Mouse (Mus musculus) sigmoid colon, adult 10 weeks (tissue): ENCODE results near the gene Akr1c21. TPM values are rescaled to one million over a fixed set of nuclear protein-coding genes. Genes with fewer than 3 reads are reported as not detected.

ENCODE experiments used
- polyA plus RNA-seq: library from polyadenylated mRNA; stranded (reverse); fragments of 350-450 nt; fragmentation: Illumina TruSeq; extraction: RNeasy Lipid Tissue Mini Kit (QIAGEN cat#74804); gene quantifications from one replicate; pipeline ENCODE4 v1.2.3, GENCODE M21; 2014; ENCODE audit warnings: low read depth, low replicate concordance

The Akr1c21 gene
- not detected for polyA plus RNA-seq

GRCm38 (mm10) chr13:4573871-4574270 is at the start of gene Akr1c21:
Gene Akr1c21 (plus strand): TSS chr13:4574075.

GRCm38 (mm10) chr13:4608961-4609409 is 35.1 kb downstream of the Akr1c21 start, which contains the start of gene Akr1e1:
Gene Akr1e1 (minus strand): TSS chr13:4609174.

Other genes starting within 250 kb of the Akr1c21 start
- not detected for gene Akr1c6, start 139.8 kb upstream of the Akr1c21 start, polyA plus RNA-seq
- gene Akr1c20, start 50.7 kb upstream of the Akr1c21 start, polyA plus RNA-seq = not detected
- 54.4 TPM for gene Akr1e1, start 35.1 kb downstream of the Akr1c21 start, polyA plus RNA-seq